Mouse (Mus musculus) limb, embryonic 15.5 days (tissue): ENCODE results near the gene Rpl36a-ps1. TPM values are rescaled to one million over a fixed set of nuclear protein-coding genes. Genes with fewer than 3 reads are reported as not detected.
A peak's percentile ranks its signal among the peaks of the same experiment; 100 is the strongest.
"Not testable (repeated sequence)": the region's sequence is repeated elsewhere in the genome, so short reads cannot be mapped to it uniquely, and the experiment has no call there.

Source experiments
- ATAC-seq: fragments of 200-750 bp; cut with Nextera tagmentation; 2 replicates; pipeline ENCODE4 v1.8.0; 2017; ENCODE audit warnings: low read depth, moderate TSS enrichment; ENCODE audit not compliant: insufficient number of reproducible peaks, low FRiP score, low TSS enrichment
- H3K27ac ChIP-seq: fragments of 300-500 bp; sonication (generic); 2 replicates; pipeline ENCODE4 v1.5.1; 2015; ENCODE audit warnings: moderate library complexity, mild to moderate bottlenecking, inconsistent platforms
- H3K27me3 ChIP-seq: fragments of 300-500 bp; sonication (generic); 2 replicates; pipeline ENCODE4 v1.6.1; 2015; ENCODE audit warnings: inconsistent platforms
- H3K36me3 ChIP-seq: fragments of 300-500 bp; sonication (generic); 2 replicates; pipeline ENCODE4 v1.6.1; 2015; ENCODE audit warnings: inconsistent platforms
- H3K4me1 ChIP-seq: fragments of 300-500 bp; sonication (generic); 2 replicates; pipeline ENCODE4 v1.6.1; 2015; ENCODE audit warnings: inconsistent platforms
- H3K4me2 ChIP-seq: fragments of 300-500 bp; sonication (generic); 2 replicates; pipeline ENCODE4 v1.6.1; 2015; ENCODE audit warnings: mild to moderate bottlenecking, inconsistent platforms
- H3K4me3 ChIP-seq: fragments of 300-500 bp; sonication (generic); 2 replicates; pipeline ENCODE4 v1.5.1; 2015; ENCODE audit warnings: mild to moderate bottlenecking, inconsistent platforms
- H3K9ac ChIP-seq: fragments of 300-500 bp; sonication (generic); 2 replicates; pipeline ENCODE4 v1.6.1; 2015; ENCODE audit warnings: inconsistent platforms
- H3K9me3 ChIP-seq: fragments of 300-500 bp; sonication (generic); 2 replicates; pipeline ENCODE4 v1.6.1; 2016; ENCODE audit warnings: inconsistent platforms
- WGBS: fragments of 180-500 bp; shearing (Covaris S2); methylation state at CpG from one replicate; pipeline ENCODE4 v1.1.7; 2015; 5-methylcytosine and 5-hydroxymethylcytosine counted together
- polyA plus RNA-seq: library from polyadenylated mRNA; unstranded; fragments of >200 nt; fragmentation: Nextera tagmentation; extraction: Ambion mirVana; gene quantifications from 2 replicates; pipeline ENCODE4 v1.2.1, GENCODE M21; 2015

The Rpl36a-ps1 gene
- polyA plus RNA-seq = 0.63 and 0.82 TPM in 2 replicates

GRCm38 (mm10) chr14:98994218-98994617, at the start of gene Rpl36a-ps1:
Gene Rpl36a-ps1 (minus strand): TSS chr14:98994318.
- Histone ChIP-seq H3K27ac (no peak within 1 kb of the TSS), H3K9me3 (no peaks in the 10 kb centered on the region)
- WGBS = 94% methylated on average over 7 of the region's 7 CpGs

GRCm38 (mm10) chr14:99043499-99043898, 49.4 kb upstream of the Rpl36a-ps1 start:
- H3K4me2 ChIP-seq = 0 out of 2 replicates have a peak overlapping the region, but pooled peaks have one; percentile 42
- peaks cover 13% of the 10 kb centered on the region; the same call in 1 of the 2 replicates for H3K36me3 ChIP-seq
- no peak overlapping the region for H3K9ac ChIP-seq
- H3K4me3 ChIP-seq = peak overlapping the region; percentile 98; the same call in 1 of the 2 replicates
- H3K27ac ChIP-seq = no peak overlapping the region
- peaks cover 23% of the 10 kb centered on the region for H3K4me1 ChIP-seq
- no peaks in the 10 kb centered on the region for H3K9me3 ChIP-seq
- 54% methylated on average over 1 of the region's 1 CpGs for WGBS
- no peak for ATAC-seq
- no peaks in the 10 kb centered on the region for H3K27me3 ChIP-seq

More at GRCm38 (mm10) chr14:98994218-98994617, at the start of gene Rpl36a-ps1:
- no peak within 1 kb of the TSS for H3K9ac ChIP-seq
- ATAC-seq = no peak
- H3K27me3 ChIP-seq = no peaks in the 10 kb centered on the region
- H3K4me3 ChIP-seq = no peak within 1 kb of the TSS
- no peak within 1 kb of the TSS for H3K4me2 ChIP-seq
- H3K36me3 ChIP-seq = no peaks in the 10 kb centered on the region
- no peaks in the 10 kb centered on the region for H3K4me1 ChIP-seq

GRCm38 (mm10) chr14:99041416-99041815, 47.3 kb upstream of the Rpl36a-ps1 start:
- peaks cover 22% of the 10 kb centered on the region for H3K36me3 ChIP-seq
- no peak overlapping the region for H3K4me2 ChIP-seq
- no peak overlapping the region for H3K9ac ChIP-seq
- no peak for ATAC-seq
- no peak overlapping the region for H3K27ac ChIP-seq
- no peaks in the 10 kb centered on the region for H3K27me3 ChIP-seq
- H3K4me1 ChIP-seq = peaks cover 18% of the 10 kb centered on the region
- H3K4me3 ChIP-seq = no peak overlapping the region
- H3K9me3 ChIP-seq = no peaks in the 10 kb centered on the region
- WGBS = 59% methylated on average over 4 of the region's 4 CpGs

GRCm38 (mm10) chr14:99039308-99039707, 45.2 kb upstream of the Rpl36a-ps1 start:
- ATAC-seq, H3K27me3 ChIP-seq, H3K27ac ChIP-seq, H3K9me3 ChIP-seq, H3K4me3 ChIP-seq, H3K9ac ChIP-seq, H3K4me2 ChIP-seq: not testable (repeated sequence)
- H3K4me1 ChIP-seq = peaks cover 13% of the 10 kb centered on the region
- H3K36me3 ChIP-seq = peaks cover 26% of the 10 kb centered on the region
- 91% methylated on average over 5 of the region's 5 CpGs for WGBS

GRCm38 (mm10) chr14:99037703-99038102, 43.6 kb upstream of the Rpl36a-ps1 start:
- peaks cover 31% of the 10 kb centered on the region for H3K36me3 ChIP-seq
- no peak for ATAC-seq
- no peak overlapping the region for H3K4me3 ChIP-seq
- H3K4me1 ChIP-seq = peaks cover 4% of the 10 kb centered on the region; the same call in 1 of the 2 replicates
- H3K27ac ChIP-seq = no peak overlapping the region
- no peaks in the 10 kb centered on the region for H3K9me3 ChIP-seq
- WGBS = 82% methylated on average over 2 of the region's 2 CpGs
- H3K9ac ChIP-seq = no peak overlapping the region
- no peak overlapping the region for H3K4me2 ChIP-seq
- H3K27me3 ChIP-seq = no peaks in the 10 kb centered on the region

- Histone ChIP-seq H3K27ac (no peak overlapping the region), H3K9ac (no peak overlapping the region), H3K4me3 (no peak overlapping the region), H3K27me3 (no peaks in the 10 kb centered on the region), H3K9me3 (no peaks in the 10 kb centered on the region), H3K36me3 (peaks cover 31% of the 10 kb centered on the region), H3K4me1 (no peaks in the 10 kb centered on the region), H3K4me2 (no peak overlapping the region)
- 72% methylated on average over 4 of the region's 4 CpGs for whole genome bisulfite sequencing
- no peak for ATAC-seq
These were observed 41.9 kb upstream of the Rpl36a-ps1 start for GRCm38 (mm10) chr14:99036039-99036438.

GRCm38 (mm10) chr14:99034851-99035250, 40.7 kb upstream of the Rpl36a-ps1 start:
- not testable (repeated sequence) for H3K27ac ChIP-seq, H3K4me2 ChIP-seq, ATAC-seq, H3K27me3 ChIP-seq, H3K9ac ChIP-seq, H3K4me3 ChIP-seq, H3K9me3 ChIP-seq, H3K4me1 ChIP-seq
- H3K36me3 ChIP-seq = peaks cover 27% of the 10 kb centered on the region
- WGBS = 89% methylated on average over 8 of the region's 8 CpGs

GRCm38 (mm10) chr14:99032596-99032995, 38.5 kb upstream of the Rpl36a-ps1 start:
- Histone ChIP-seq H3K27ac (no peak overlapping the region), H3K36me3 (peaks cover 9% of the 10 kb centered on the region; the same call in 1 of the 2 replicates), H3K9ac (no peak overlapping the region), H3K27me3 (no peaks in the 10 kb centered on the region), H3K4me3 (no peak overlapping the region), H3K9me3 (no peaks in the 10 kb centered on the region), H3K4me2 (no peak overlapping the region), H3K4me1 (no peaks in the 10 kb centered on the region)
- no peak for ATAC-seq
- 74% methylated on average over 5 of the region's 5 CpGs for WGBS

- ATAC-seq = no peak
- 78% methylated on average over 5 of the region's 5 CpGs for WGBS
- H3K36me3 ChIP-seq = peaks cover 9% of the 10 kb centered on the region; the same call in 1 of the 2 replicates
These were observed 37.3 kb upstream of the Rpl36a-ps1 start for GRCm38 (mm10) chr14:99031337-99031873.

GRCm38 (mm10) chr14:99029987-99030386, 35.9 kb upstream of the Rpl36a-ps1 start:
- no peak overlapping the region for H3K27ac ChIP-seq
- H3K4me3 ChIP-seq = no peak overlapping the region
- H3K9me3 ChIP-seq = no peaks in the 10 kb centered on the region
- no peak overlapping the region for H3K4me2 ChIP-seq
- H3K27me3 ChIP-seq = no peaks in the 10 kb centered on the region
- ATAC-seq = no peak
- no peak overlapping the region for H3K9ac ChIP-seq
- H3K36me3 ChIP-seq = peaks cover 5% of the 10 kb centered on the region; the same call in 1 of the 2 replicates
- H3K4me1 ChIP-seq = no peaks in the 10 kb centered on the region
- 74% methylated on average over 5 of the region's 5 CpGs for WGBS

More at GRCm38 (mm10) chr14:99031337-99031873, 37.3 kb upstream of the Rpl36a-ps1 start:
- no peak overlapping the region for H3K27ac ChIP-seq
- H3K4me1 ChIP-seq = no peaks in the 10 kb centered on the region
- H3K4me3 ChIP-seq = no peak overlapping the region
- H3K4me2 ChIP-seq = no peak overlapping the region
- no peaks in the 10 kb centered on the region for H3K9me3 ChIP-seq
- H3K27me3 ChIP-seq = no peaks in the 10 kb centered on the region
- no peak overlapping the region for H3K9ac ChIP-seq

- H3K27ac ChIP-seq = no peak overlapping the region
- 40% methylated on average over 12 of the region's 12 CpGs for WGBS
- H3K4me3 ChIP-seq = 0 out of 2 replicates have a peak overlapping the region, but pooled peaks have one; percentile 17
- H3K36me3 ChIP-seq = no peaks in the 10 kb centered on the region
- H3K27me3 ChIP-seq = no peaks in the 10 kb centered on the region
- H3K4me2 ChIP-seq = peak overlapping the region; percentile 34; the same call in 1 of the 2 replicates
- no peaks in the 10 kb centered on the region for H3K4me1 ChIP-seq
- no peak for ATAC-seq
- no peak overlapping the region for H3K9ac ChIP-seq
- no peaks in the 10 kb centered on the region for H3K9me3 ChIP-seq
These were observed 28.4 kb upstream of the Rpl36a-ps1 start for GRCm38 (mm10) chr14:99022346-99023086.

- Histone ChIP-seq H3K9ac (no peak overlapping the region), H3K27ac (no peak overlapping the region), H3K9me3 (no peaks in the 10 kb centered on the region), H3K4me2 (no peak overlapping the region), H3K36me3 (no peaks in the 10 kb centered on the region), H3K27me3 (no peaks in the 10 kb centered on the region), H3K4me1 (no peaks in the 10 kb centered on the region), H3K4me3 (no peak overlapping the region)
- WGBS = 43% methylated on average over 10 of the region's 10 CpGs
- no peak for ATAC-seq
These were observed 25.2 kb upstream of the Rpl36a-ps1 start for GRCm38 (mm10) chr14:99019136-99019808.
